Mouse (Mus musculus) CH12.LX (cell line): ENCODE results near the gene Myh11. TPM values are rescaled to one million over a fixed set of nuclear protein-coding genes. Genes with fewer than 3 reads are reported as not detected.

Source experiments
- DNase-seq: peaks from one replicate; pipeline ENCODE4 v3.0.0-alpha.2; 2013; ENCODE audit errors: extremely low read depth
- H3K27ac ChIP-seq: 2 replicates; pipeline ENCODE4 v1.5.1; 2012; ENCODE audit warnings: low read depth, mild to moderate bottlenecking, control low read depth, moderate library complexity; ENCODE audit not compliant: insufficient read depth
- H3K27me3 ChIP-seq: replicated peaks from 2 replicates; pipeline ENCODE3; 2012; ENCODE audit warnings: inconsistent platforms
- H3K36me3 ChIP-seq, 2 experiments: replicated peaks in 1 of 2; 2 replicates each; pipeline versions ENCODE3 to v1.6.1; 2012; ENCODE audit warnings: inconsistent platforms in 1 of 2, low read length in 1 of 2, mild to moderate bottlenecking in 1 of 2, mixed read lengths in 1 of 2, moderate library complexity in 1 of 2; ENCODE audit not compliant: control insufficient read depth in 1 of 2, insufficient read depth in 1 of 2
- H3K4me1 ChIP-seq, 2 experiments: 2 replicates each; pipeline ENCODE4 v1.6.1; 2012; ENCODE audit warnings: inconsistent platforms in 1 of 2, moderate library complexity in 1 of 2; ENCODE audit not compliant: insufficient read depth in 2 of 2, control insufficient read depth in 1 of 2
- H3K4me2 ChIP-seq: 2 replicates; pipeline ENCODE4 v1.6.1; 2012; ENCODE audit warnings: low read depth, mild to moderate bottlenecking, control low read depth; ENCODE audit not compliant: poor library complexity, insufficient read depth, severe bottlenecking
- H3K4me3 ChIP-seq, 3 experiments: fragments of 150-350 bp in 1 of 3; sonication (generic) in 1 of 3; replicated peaks in 1 of 3; 2 replicates each; pipeline versions ENCODE3 to v1.5.1; 2011 to 2012; ENCODE audit warnings: low read depth in 2 of 3, low read length in 2 of 3, mild to moderate bottlenecking in 2 of 3, moderate library complexity in 2 of 3, control low read depth in 1 of 3, improper control_type of control experiment in 1 of 3, inconsistent platforms in 1 of 3, mixed read lengths in 1 of 3; ENCODE audit not compliant: poor library complexity in 1 of 3
- H3K79me2 ChIP-seq: replicated peaks from 2 replicates; pipeline ENCODE4 v1.6.1; 2012; ENCODE audit warnings: mild to moderate bottlenecking, moderate library complexity; ENCODE audit not compliant: control insufficient read depth, poor library complexity, insufficient read depth, severe bottlenecking; ENCODE audit errors: extremely low read depth
- H3K9ac ChIP-seq: 2 replicates; pipeline ENCODE4 v1.6.1; 2012; ENCODE audit warnings: low read depth, mild to moderate bottlenecking, control low read depth, moderate library complexity; ENCODE audit not compliant: insufficient read depth
- H3K9me3 ChIP-seq: replicated peaks from 2 replicates; pipeline ENCODE3; 2012; ENCODE audit warnings: low read length, inconsistent platforms, mixed read lengths
- BHLHE40 ChIP-seq: IDR thresholded peaks from 2 replicates; pipeline ENCODE4 v1.6.1; 2011; ENCODE audit warnings: mild to moderate bottlenecking, low read depth, low read length, improper control_type of control experiment
- CHD1 ChIP-seq: IDR thresholded peaks from 2 replicates; pipeline ENCODE4 v1.6.1; 2012; ENCODE audit warnings: low read depth, low read length, improper control_type of control experiment, inconsistent platforms
- CHD2 ChIP-seq: IDR thresholded peaks from 2 replicates; pipeline ENCODE4 v1.6.1; 2011; ENCODE audit warnings: low read length, improper control_type of control experiment
- CTCF ChIP-seq, 2 experiments: IDR thresholded peaks in 1 of 2; conservative IDR thresholded peaks in 1 of 2; 2 replicates each; pipeline ENCODE4 v1.5.1; 2011 to 2012; ENCODE audit warnings: low read depth in 2 of 2, low read length in 2 of 2, improper control_type of control experiment in 1 of 2, inconsistent platforms in 1 of 2, mild to moderate bottlenecking in 1 of 2, moderate library complexity in 1 of 2
- ELF1 ChIP-seq: IDR thresholded peaks from 2 replicates; pipeline ENCODE4 v1.6.1; 2014; ENCODE audit warnings: low read depth, mild to moderate bottlenecking, inconsistent platforms, low read length, improper control_type of control experiment
- ETS1 ChIP-seq: conservative IDR thresholded peaks from 2 replicates; pipeline ENCODE4 v1.6.1; 2012; ENCODE audit warnings: low read depth, mild to moderate bottlenecking, inconsistent platforms, low read length, improper control_type of control experiment, moderate library complexity
- GABPA ChIP-seq: IDR thresholded peaks from 2 replicates; pipeline ENCODE4 v1.6.1; 2012; ENCODE audit warnings: low read depth, low read length, improper control_type of control experiment, inconsistent platforms; ENCODE audit not compliant: insufficient replicate concordance
- HCFC1 ChIP-seq: IDR thresholded peaks from 2 replicates; pipeline ENCODE4 v1.6.1; 2012; ENCODE audit warnings: low read depth, mild to moderate bottlenecking, inconsistent platforms, low read length, improper control_type of control experiment
- IRF4 ChIP-seq: IDR thresholded peaks from 2 replicates; pipeline ENCODE4 v1.6.1; 2014; ENCODE audit warnings: low read depth, mild to moderate bottlenecking, inconsistent platforms, low read length, improper control_type of control experiment
- JUN ChIP-seq: IDR thresholded peaks from 2 replicates; pipeline ENCODE4 v1.6.1; 2011; ENCODE audit warnings: low read depth, mild to moderate bottlenecking, low read length, improper control_type of control experiment, moderate library complexity; ENCODE audit not compliant: insufficient read depth
- JUND ChIP-seq: conservative IDR thresholded peaks from 2 replicates; pipeline ENCODE4 v1.6.1; 2011; ENCODE audit warnings: low read depth, low read length, improper control_type of control experiment
- KAT2A ChIP-seq: IDR thresholded peaks from 2 replicates; pipeline ENCODE4 v1.6.1; 2012; ENCODE audit warnings: low read length, improper control_type of control experiment, inconsistent platforms; ENCODE audit not compliant: insufficient replicate concordance
- MAX ChIP-seq: IDR thresholded peaks from 2 replicates; pipeline ENCODE4 v1.6.1; 2011; ENCODE audit warnings: low read length, improper control_type of control experiment
- MXI1 ChIP-seq: IDR thresholded peaks from 2 replicates; pipeline ENCODE4 v1.6.1; 2011; ENCODE audit warnings: mild to moderate bottlenecking, low read depth, low read length, improper control_type of control experiment
- MYC ChIP-seq: IDR thresholded peaks from 2 replicates; pipeline ENCODE4 v1.6.1; 2011; ENCODE audit warnings: low read depth, mild to moderate bottlenecking, improper control_type of control experiment, low read length
- NELFE ChIP-seq: IDR thresholded peaks from 2 replicates; pipeline ENCODE4 v1.6.1; 2011; ENCODE audit warnings: low read depth, low read length, improper control_type of control experiment
- NRF1 ChIP-seq: IDR thresholded peaks from 2 replicates; pipeline ENCODE4 v1.6.1; 2014; ENCODE audit warnings: low read depth, mild to moderate bottlenecking, inconsistent platforms, low read length, improper control_type of control experiment, moderate library complexity
- RAD21 ChIP-seq: IDR thresholded peaks from 2 replicates; pipeline ENCODE4 v1.6.1; 2011; ENCODE audit warnings: low read depth, mild to moderate bottlenecking, low read length, improper control_type of control experiment, moderate library complexity
- RCOR1 ChIP-seq: conservative IDR thresholded peaks from 2 replicates; pipeline ENCODE4 v1.6.1; 2012; ENCODE audit warnings: low read depth, mild to moderate bottlenecking, inconsistent platforms, low read length, improper control_type of control experiment
- SMC3 ChIP-seq: IDR thresholded peaks from 2 replicates; pipeline ENCODE4 v1.6.1; 2011; ENCODE audit warnings: low read depth, low read length, improper control_type of control experiment
- TBP ChIP-seq: conservative IDR thresholded peaks from 2 replicates; pipeline ENCODE4 v1.6.1; 2011; ENCODE audit warnings: low read depth, low read length, improper control_type of control experiment
- TCF12 ChIP-seq: IDR thresholded peaks from 2 replicates; pipeline ENCODE4 v1.6.1; 2014; ENCODE audit warnings: low read depth, mild to moderate bottlenecking, inconsistent platforms, low read length, improper control_type of control experiment
- UBTF ChIP-seq: IDR thresholded peaks from 2 replicates; pipeline ENCODE4 v1.6.1; 2012; ENCODE audit warnings: low read depth, mild to moderate bottlenecking, inconsistent platforms, low read length, improper control_type of control experiment, moderate library complexity
- ZKSCAN1 ChIP-seq: IDR thresholded peaks from 2 replicates; pipeline ENCODE4 v1.6.1; 2012; ENCODE audit warnings: low read depth, inconsistent platforms, low read length, improper control_type of control experiment, borderline replicate concordance
- ZMIZ1 ChIP-seq: IDR thresholded peaks from 2 replicates; pipeline ENCODE4 v1.6.1; 2012; ENCODE audit warnings: low read depth, mild to moderate bottlenecking, inconsistent platforms, low read length, improper control_type of control experiment
- dilution Hi-C: fragments of 300-500 bp; cut with MboI; formaldehyde crosslinking; loops from 2 replicates; pipeline ENCODE4 v1.14.3; 2020; ENCODE audit warnings: low sequenced_read_pairs; ENCODE audit not compliant: extremely low pct_unique_long_range_greater_than_20kb, extremely low pct_ligation_motif_present
- in situ Hi-C: fragments of 300-500 bp; cut with MboI; formaldehyde crosslinking; loops from 3 replicates; pipeline ENCODE4 v1.14.3; 2019; ENCODE audit warnings: low sequenced_read_pairs, low pct_ligation_motif_present, low pct_unique_long_range_greater_than_20kb, mixed read lengths
- polyA plus RNA-seq: library from polyadenylated mRNA; unstranded; fragments of >175 nt; gene quantifications from 2 replicates; pipeline ENCODE4 v1.2.1, GENCODE M21; 2012; ENCODE audit warnings: low read depth; ENCODE audit not compliant: insufficient read length
- total RNA-seq, 2 experiments: library from RNA; depleted of rRNA; stranded (reverse); fragments of 300-350 nt in 1 of 2; fragments of >200 nt in 1 of 2; gene quantifications; 2 replicates each; pipeline ENCODE4 v1.2.3; 2012 to 2014

Myh11 gene
- total and polyA plus RNA-seq, 3 experiments, result 0.04 to 0.06 (median 0.04) TPM

GRCm38 (mm10) chr16:14311371-14311770, 20.2 kb upstream of the Myh11 start:
- Histone ChIP-seq H3K4me2 (no peak overlapping the region), H3K27ac (no peak overlapping the region), H3K9ac (no peak overlapping the region), H3K4me3 (no peak overlapping the region), H3K4me1 (peaks cover 7 to 32% of the 10 kb centered on the region in 2 experiments), H3K9me3 (no peaks in the 10 kb centered on the region), H3K79me2 (peaks cover 15% of the 10 kb centered on the region), H3K27me3 (no peaks in the 10 kb centered on the region), H3K36me3 (peaks cover 32 to 75% of the 10 kb centered on the region in 2 experiments)
- in situ Hi-C loops (no loop called here), dilution Hi-C loops (no loop called here)
- peak; percentile 74 for DNase-seq
- no peak for TF ChIP-seq CHD2
- peak; percentile 83 for TF ChIP-seq SMC3
- no peak for TF ChIP-seq KAT2A
- TF ChIP-seq JUN, result no peak
- TF ChIP-seq NRF1, result no peak
- peak; percentile 71; the same call in 1 of the 2 replicates for TF ChIP-seq NELFE
- TF ChIP-seq RCOR1, result no peak
- peak; percentile 82 to 100 for TF ChIP-seq CTCF (conservative IDR thresholded peaks at IDR 0.05 in 1 of 2, IDR thresholded peaks at IDR 0.05 in 1 of 2; ENCODE audit: low read depth in 2 of 2, low read length in 2 of 2)
- TF ChIP-seq RAD21, result peak; percentile 48
- no peak for TF ChIP-seq HCFC1
- TF ChIP-seq JUND, result 0 out of 2 replicates have a peak, but pooled peaks have one; percentile 32
- no peak for TF ChIP-seq TCF12
- no peak for TF ChIP-seq ZMIZ1
- no peak for TF ChIP-seq ETS1
- TF ChIP-seq MYC, result peak; percentile 43; the same call in 1 of the 2 replicates
- no peak for TF ChIP-seq MXI1
- no peak for TF ChIP-seq MAX
- no peak for TF ChIP-seq GABPA

- peaks cover 4 to 19% of the 10 kb centered on the region in 2 experiments; a peak in 2 of 4 replicates for H3K4me1 ChIP-seq
- H3K9me3 ChIP-seq, result no peaks in the 10 kb centered on the region
- dilution Hi-C loops, result no loop called here
- in situ Hi-C loops, result no loop called here
- no peak overlapping the region for H3K27ac ChIP-seq
- TF ChIP-seq BHLHE40 (no peak), IRF4 (no peak), ELF1 (no peak), ZKSCAN1 (no peak), MXI1 (no peak), CHD1 (no peak), CTCF (conservative IDR thresholded peaks at IDR 0.05 in 1 of 2, IDR thresholded peaks at IDR 0.05 in 1 of 2; ENCODE audit: low read depth in 2 of 2, low read length in 2 of 2) (no peak), ZMIZ1 (no peak), TBP (no peak), UBTF (no peak), KAT2A (no peak)
- H3K4me3 ChIP-seq, result no peak overlapping the region
- no peak for DNase-seq
- no peaks in the 10 kb centered on the region for H3K27me3 ChIP-seq
- H3K79me2 ChIP-seq, result peaks cover 6% of the 10 kb centered on the region; the same call in 1 of the 2 replicates
- H3K9ac ChIP-seq, result no peak overlapping the region
- H3K4me2 ChIP-seq, result no peak overlapping the region
- H3K36me3 ChIP-seq, result peaks cover 37 to 86% of the 10 kb centered on the region in 2 experiments
Measured at GRCm38 (mm10) chr16:14309833-14310232, 18.7 kb upstream of the Myh11 start.
